Mouse (Mus musculus): Measurements from ENCODE around the gene Fabp7.
A peak's percentile ranks its signal among the peaks of the same experiment; 100 is the strongest.

Gene Fabp7

DNA sequence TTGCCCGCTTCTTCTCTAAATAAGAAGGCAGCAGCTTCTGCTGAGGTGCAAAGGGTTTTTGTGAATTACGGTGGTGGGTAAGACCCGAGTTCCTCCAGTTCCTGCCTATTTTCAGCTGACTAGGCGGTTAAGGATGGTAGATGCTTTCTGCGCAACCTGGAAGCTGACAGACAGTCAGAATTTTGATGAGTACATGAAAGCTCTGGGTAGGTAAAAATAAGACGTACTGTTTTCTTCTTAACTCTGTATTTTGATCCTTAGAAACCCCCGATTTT lies at the start of gene Fabp7:
Gene Fabp7, plus strand, starts transcription at position 6 of the 275 bp plus-strand sequence.
- no peak for DNase-seq (ENCODE audit: low spot score in 2 of 2)

- no peak for DNase-seq (ENCODE audit: low spot score in 2 of 2)
Observed at GRCm38 (mm10) chr10:57740733-57741132, 43.9 kb upstream of the Fabp7 start.

DNA sequence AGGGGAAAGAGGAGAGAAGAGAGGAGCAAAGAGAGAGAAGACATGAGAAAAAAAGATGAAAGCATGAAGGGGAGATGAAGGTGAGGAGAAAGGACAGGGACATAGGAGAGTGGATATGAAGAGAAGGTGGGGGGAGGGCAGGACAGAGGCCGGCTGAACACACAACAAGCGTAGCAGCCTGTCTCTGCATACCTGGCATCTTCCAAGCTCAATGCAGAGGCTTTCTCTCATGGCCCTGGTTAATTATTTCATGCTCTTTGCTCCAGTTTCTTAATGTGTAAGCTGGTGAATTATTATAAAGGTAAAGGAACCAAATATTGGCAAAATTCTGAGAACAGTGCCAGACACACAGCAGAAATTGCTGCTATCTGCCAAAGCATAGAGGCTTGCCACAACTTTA lies 43.3 kb upstream of the Fabp7 start:
- DNase-seq (ENCODE audit: low spot score in 2 of 2): no peak

DNA sequence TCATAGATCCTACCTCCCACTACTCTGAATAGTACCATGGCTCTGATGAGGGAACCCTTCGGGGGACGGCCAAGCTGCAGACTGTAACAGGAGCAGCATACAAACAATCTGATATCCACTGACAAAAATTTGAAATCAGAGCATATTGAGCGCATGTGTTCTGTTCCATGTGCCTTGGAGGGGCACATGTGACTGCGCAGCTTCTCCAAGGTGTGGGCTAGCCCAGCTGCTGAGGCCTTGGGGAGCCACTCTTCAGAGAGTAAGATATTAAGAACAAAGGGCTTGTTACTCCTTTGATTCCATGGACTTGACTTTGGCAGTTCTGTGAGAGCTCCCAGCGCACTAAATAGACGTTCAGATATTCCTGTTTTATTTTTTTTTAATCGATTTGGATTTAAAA lies 41.6 kb upstream of the Fabp7 start:
- DNase-seq (ENCODE audit: low spot score in 2 of 2): no peak

GRCm38 (mm10) chr10:57743606-57744016 lies 41.1 kb upstream of the Fabp7 start:
- DNase-seq (ENCODE audit: low spot score in 2 of 2): peak; percentile 9 to 28

DNA sequence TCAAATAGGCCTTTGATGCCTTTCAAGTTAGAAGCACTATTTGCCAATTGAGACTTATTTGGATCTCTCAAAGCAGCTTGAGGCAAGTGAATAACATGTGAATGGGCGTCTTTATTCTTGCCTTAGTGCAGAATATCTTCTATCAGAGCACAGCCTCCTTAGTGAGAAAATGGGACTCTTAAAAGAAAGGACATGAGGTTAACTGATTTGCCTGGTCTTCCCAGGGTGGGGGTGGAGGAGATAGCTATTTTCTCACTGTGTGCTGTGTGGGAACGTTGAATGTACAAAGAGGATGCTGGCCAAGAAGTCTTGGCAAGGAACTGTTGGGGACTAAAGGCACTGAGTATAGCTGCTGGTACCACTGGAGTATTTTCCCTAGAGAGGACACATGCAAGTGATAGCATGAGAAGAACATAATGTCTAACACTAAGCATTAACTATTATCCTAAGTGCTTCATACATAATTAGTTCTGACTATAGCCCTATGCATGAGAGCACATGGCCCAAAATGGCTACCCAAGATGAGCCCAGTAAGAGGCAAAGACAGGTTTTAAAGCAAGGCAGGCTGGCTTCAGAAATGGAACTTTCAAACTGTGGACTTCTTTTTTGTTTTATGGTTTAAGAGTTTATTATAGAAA lies 40.4 kb upstream of the Fabp7 start:
- no peak for DNase-seq (ENCODE audit: low spot score in 2 of 2)

DNA sequence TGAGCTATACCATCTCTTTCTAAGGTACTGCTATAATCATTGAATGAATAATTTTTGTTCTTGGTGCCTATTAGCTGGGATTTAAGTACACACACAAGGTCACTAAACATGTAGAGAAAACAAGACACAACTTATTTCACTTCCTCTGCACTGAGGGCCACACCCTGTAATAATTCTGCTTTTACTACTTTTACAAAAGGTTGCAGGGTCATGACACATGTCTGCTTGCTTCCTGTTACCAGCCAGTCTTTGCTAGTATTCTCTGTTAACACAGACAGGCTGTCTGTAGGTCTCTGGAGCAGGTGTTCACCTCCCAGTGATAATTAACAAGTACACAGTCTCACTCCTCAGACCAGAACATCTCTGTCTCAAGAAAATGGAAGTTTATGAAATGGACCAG lies 39.2 kb upstream of the Fabp7 start:
- no peak for DNase-seq (ENCODE audit: low spot score in 2 of 2)

- no peak for DNase-seq (ENCODE audit: low spot score in 2 of 2)
Observed at GRCm38 (mm10) chr10:57747127-57747526, 37.6 kb upstream of the Fabp7 start.

GRCm38 (mm10) chr10:57753343-57753742 lies 31.3 kb upstream of the Fabp7 start:
- no peak for DNase-seq (ENCODE audit: low spot score in 2 of 2)

- no peak for DNase-seq (ENCODE audit: low spot score in 2 of 2)
Observed at GRCm38 (mm10) chr10:57755201-57755736, 29.4 kb upstream of the Fabp7 start.

DNA sequence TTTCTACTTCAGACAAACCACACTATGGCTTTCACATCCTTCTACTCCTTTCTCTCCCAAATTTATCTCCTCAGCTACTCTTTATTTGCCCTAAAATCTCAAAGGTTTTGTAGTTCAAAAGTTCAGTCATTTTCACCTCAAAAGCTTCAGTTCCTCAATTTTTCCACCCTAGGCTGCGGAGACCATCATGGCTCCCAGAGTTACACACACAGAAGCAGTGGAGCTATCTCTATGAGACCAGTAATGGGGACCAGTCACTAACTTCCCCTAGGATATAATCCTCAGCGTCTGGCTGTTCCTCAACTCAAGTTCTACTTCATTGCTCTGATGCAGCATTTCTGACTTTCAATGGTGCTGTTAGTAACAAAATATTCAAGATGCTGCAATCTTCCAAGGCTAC lies 25.7 kb upstream of the Fabp7 start:
- DNase-seq (ENCODE audit: low spot score in 2 of 2): no peak

DNA sequence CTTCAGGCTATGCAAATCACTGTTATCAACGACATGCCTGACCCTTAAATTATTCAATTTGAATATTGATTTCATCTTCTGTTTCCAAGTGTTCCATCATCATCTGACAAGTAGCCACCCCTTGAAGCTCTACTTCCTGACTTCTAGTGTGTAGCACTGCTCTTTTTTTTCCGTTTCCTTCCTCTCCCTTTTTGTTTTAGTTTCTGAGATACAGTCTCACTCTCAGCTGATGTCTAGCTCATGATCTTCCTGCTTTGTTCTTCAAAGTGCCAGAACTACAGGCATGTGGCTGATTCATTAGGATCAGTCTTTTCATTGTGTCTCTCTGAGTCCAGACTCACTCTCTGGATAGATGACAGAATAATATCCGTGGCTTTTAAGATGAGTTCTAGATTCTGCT lies 24.0 kb upstream of the Fabp7 start:
- no peak for DNase-seq (ENCODE audit: low spot score in 2 of 2)

- no peak for DNase-seq (ENCODE audit: low spot score in 2 of 2)
Observed at GRCm38 (mm10) chr10:57763044-57763443, 21.6 kb upstream of the Fabp7 start.

- DNase-seq (ENCODE audit: low spot score in 2 of 2): peak in 1 of 2 experiments; percentile 19
Observed at GRCm38 (mm10) chr10:57783289-57784130, 1.2 kb upstream of the Fabp7 start.

DNA sequence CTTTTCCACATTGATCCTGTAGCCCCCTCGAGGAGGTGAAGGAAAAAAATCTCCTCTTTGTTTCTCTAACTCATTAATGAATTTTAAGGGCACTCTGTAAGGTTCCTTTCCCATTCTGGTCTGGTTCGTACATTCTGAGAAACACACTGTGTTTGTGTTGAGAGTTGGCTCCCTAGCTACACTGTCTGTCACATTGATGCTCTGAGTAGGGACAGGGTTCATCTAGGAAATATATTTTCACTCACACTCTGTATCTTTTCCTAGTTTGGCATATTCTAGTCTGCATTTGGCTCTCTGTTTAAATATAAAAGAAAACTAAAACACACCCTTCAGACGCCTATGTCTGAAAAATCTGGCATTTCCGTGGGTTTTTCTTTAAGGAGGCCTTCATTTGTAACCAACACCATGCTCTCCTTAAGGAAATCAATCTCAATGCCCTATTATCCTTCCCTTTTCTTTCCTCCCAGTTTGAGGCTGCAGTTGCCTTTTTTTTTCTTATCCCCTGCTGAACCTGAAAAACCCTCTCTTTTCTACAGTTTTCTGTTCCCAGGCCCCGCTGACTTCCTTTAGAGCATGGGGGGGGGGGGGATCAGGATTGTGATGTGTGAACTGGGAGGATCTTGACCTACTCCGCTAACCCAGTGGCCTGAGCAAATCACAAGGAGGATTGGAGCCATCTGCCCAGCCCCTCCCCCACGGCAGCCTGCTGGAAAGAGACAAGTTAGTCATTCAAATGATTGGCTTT lies 378 bp upstream of the Fabp7 start:
- peak in 1 of 2 experiments; percentile 67 for DNase-seq (ENCODE audit: low spot score in 2 of 2)

GRCm38 (mm10) chr10:57785552-57785951 lies 871 bp downstream of the Fabp7 start:
- no peak for DNase-seq (ENCODE audit: low spot score in 2 of 2)

DNA sequence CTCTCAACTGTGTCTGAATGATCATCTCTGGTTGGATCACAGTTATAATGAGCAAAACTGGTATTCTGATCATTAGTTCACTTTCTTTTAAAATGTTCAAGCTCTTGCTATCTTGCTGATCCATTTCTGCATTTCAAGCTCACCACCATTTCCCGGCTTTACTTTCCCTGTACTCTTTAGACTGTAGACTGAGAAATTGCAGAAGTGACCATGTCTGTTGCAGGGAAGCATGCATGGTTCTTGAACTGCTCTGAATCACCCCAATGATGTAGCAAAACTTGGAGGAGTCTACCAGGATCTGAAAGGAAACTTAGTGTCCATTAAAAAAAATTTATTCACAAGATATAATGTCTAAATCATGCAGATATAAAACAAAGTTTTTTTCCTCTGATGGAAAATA lies 8.3 kb downstream of the Fabp7 start:
- DNase-seq (ENCODE audit: low spot score in 2 of 2): no peak

DNA sequence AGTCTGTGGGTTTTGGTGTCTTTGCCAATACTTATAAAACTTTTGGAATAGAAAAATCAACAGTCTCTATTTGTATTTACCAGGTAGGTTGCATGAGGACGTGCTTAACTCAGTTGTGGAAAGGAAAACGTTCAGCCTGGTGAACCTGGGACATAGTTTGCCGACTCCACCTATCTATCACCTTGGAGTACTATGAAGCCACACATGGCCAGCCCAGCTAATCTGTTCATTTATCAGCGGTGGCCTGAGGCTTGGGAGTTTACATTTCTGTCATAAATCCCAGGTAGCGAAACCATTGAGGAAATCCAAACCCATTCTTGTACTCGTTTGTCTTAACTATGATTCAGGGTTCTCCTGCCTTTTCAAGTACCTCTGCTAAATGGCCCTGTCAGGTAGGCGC lies 9.3 kb downstream of the Fabp7 start, which contains the start of gene Smpdl3a:
Gene Smpdl3a, plus strand, starts transcription at position 318 of the 400 bp plus-strand sequence.
- DNase-seq (ENCODE audit: low spot score in 2 of 2): no peak

DNA sequence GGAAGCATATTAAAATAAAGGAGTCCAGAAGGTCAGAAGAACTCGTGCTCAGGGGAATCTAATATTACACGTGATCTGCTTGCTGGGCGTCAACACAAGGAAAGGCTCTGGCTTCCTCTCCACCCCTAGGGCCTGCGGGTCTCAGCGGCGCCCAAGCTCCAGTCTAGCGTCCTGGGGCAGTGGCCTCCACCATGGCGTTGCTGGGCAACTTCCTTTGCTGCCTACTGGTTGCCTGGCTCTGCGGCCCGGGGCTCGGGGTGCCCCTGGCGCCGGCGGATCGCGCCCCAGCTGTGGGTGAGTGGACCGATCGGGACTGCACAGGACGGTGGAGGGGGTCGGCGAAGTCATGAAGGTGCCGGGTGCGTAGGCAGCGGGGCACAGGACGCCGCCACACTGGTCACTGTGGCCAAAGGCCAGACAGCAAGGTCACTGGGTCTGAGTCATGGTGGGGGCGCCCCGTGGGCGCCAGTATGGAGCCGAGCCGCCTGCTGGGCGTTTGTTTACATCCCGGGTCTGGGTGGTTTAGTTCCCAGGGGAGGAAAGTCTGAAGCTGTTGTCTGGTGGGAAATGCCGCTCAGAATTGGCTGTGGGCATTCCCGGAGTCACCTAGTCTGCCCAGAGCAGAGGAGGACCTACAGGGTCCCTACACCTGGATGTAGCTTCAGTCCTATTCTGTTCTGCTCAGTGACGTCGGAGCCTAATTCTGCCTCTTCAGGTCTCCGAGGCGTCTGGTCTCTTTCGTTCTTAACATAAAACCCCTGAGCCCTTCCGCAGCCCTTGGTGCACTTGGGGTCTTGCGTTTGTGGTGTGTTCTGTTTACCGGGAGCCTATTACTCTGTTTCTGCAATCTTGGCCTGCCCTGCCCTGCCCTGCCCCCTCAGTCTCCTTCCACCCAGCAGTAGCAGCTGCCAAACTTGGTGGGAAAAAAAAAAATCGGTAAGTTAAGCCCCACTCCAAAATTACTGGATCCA lies 10.1 kb downstream of the Fabp7 start:
- peak in 1 of 2 experiments; percentile 18 for DNase-seq (ENCODE audit: low spot score in 2 of 2)

GRCm38 (mm10) chr10:57795542-57795941 lies 10.9 kb downstream of the Fabp7 start:
- no peak for DNase-seq (ENCODE audit: low spot score in 2 of 2)

DNA sequence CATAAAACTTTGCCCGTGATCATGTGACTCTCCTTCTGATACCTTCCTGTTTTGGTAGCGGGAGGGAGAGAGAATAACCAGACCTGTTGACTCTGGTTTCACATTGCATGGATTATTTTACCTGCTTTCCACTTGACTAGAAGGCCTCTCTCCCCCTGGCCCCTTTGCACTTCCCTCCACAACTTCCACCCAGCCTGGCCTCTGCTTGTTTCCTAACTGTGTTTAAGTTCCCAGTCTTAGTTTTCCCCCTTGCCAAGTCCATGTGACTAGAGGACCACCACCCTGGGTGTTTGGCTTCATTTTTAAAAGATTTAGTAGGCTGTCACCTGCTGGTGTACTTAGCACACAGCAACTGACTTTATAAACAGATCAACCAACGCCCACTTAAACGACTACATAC lies 11.4 kb downstream of the Fabp7 start:
- DNase-seq (ENCODE audit: low spot score in 2 of 2): no peak
